Mouse (Mus musculus): ENCODE measurements around the gene Rhbdf2.

DNA sequence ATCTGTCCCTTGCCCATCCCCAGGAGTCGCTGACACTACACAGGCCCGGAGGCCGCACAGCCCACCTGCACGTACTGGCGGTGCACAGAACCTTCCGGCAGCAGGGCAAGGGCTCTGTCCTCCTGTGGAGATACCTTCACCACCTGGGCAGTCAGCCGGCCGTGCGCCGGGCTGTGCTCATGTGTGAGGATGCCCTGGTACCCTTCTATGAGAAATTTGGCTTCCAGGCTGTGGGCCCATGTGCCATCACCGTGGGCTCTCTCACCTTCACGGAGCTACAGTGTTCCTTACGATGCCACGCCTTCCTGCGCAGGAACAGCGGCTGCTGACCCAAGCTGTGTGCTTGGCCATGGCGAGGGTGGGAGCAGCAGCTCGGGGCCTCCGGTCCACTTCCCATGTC is 30.1 kb downstream of the Rhbdf2 start:
- TF ChIP-seq TAL1 (IDR thresholded peaks at IDR 0.05; ENCODE audit: low read length) (no peak), GATA1 (IDR thresholded peaks at IDR 0.05; ENCODE audit: low read length) (no peak)
